Mouse (Mus musculus) lung, postnatal 0 days (tissue): ENCODE results near the gene Erich4. TPM values are rescaled to one million over a fixed set of nuclear protein-coding genes. Genes with fewer than 3 reads are reported as not detected.

Experiments used
- ATAC-seq: fragments of 200-750 bp; cut with Nextera tagmentation; 2 replicates; pipeline ENCODE4 v1.8.0; 2017; ENCODE audit warnings: moderate library complexity
- DNase-seq: peaks from one replicate; pipeline ENCODE4 v3.0.0-alpha.2; 2016; ENCODE audit warnings: low spot score
- H3K27ac ChIP-seq: fragments of 300-500 bp; sonication (generic); 2 replicates; pipeline ENCODE4 v1.5.1; 2014; ENCODE audit warnings: antibody characterized with exemption, mild to moderate bottlenecking, low read length, mixed read lengths
- H3K27me3 ChIP-seq: fragments of 300-500 bp; sonication (generic); replicated peaks from 2 replicates; pipeline ENCODE4 v1.6.1; 2014; ENCODE audit warnings: low read length, mixed read lengths; ENCODE audit not compliant: insufficient read depth
- H3K36me3 ChIP-seq: fragments of 300-500 bp; sonication (generic); 2 replicates; pipeline ENCODE4 v1.6.1; 2014; ENCODE audit warnings: low read length, mixed read lengths; ENCODE audit not compliant: insufficient read depth
- H3K4me1 ChIP-seq: fragments of 300-500 bp; sonication (generic); 2 replicates; pipeline ENCODE4 v1.6.1; 2014; ENCODE audit warnings: antibody characterized with exemption, low read depth, low read length, mixed read lengths; ENCODE audit not compliant: insufficient read depth
- H3K4me2 ChIP-seq: fragments of 300-500 bp; sonication (generic); replicated peaks from 2 replicates; pipeline ENCODE4 v1.6.1; 2014; ENCODE audit warnings: low read depth, mild to moderate bottlenecking, low read length, moderate library complexity, mixed read lengths
- H3K4me3 ChIP-seq: fragments of 300-500 bp; sonication (generic); 2 replicates; pipeline ENCODE4 v1.5.1; 2014; ENCODE audit warnings: low read depth, low read length
- H3K9ac ChIP-seq: fragments of 300-500 bp; sonication (generic); replicated peaks from 2 replicates; pipeline ENCODE4 v1.6.1; 2014; ENCODE audit warnings: low read depth, mild to moderate bottlenecking
- H3K9me3 ChIP-seq: fragments of 300-500 bp; sonication (generic); 2 replicates; pipeline ENCODE4 v1.6.1; 2016; ENCODE audit warnings: low read length, mixed read lengths
- CTCF ChIP-seq: IDR thresholded peaks from 2 replicates; pipeline ENCODE4 v1.5.1; 2016; ENCODE audit warnings: antibody characterized with exemption, mild to moderate bottlenecking
- EP300 ChIP-seq: IDR thresholded peaks from 2 replicates; pipeline ENCODE4 v1.6.1; 2016; ENCODE audit warnings: antibody characterized with exemption, mild to moderate bottlenecking, control low read depth
- WGBS: fragments of 180-500 bp; shearing (Covaris S2); extraction: QIAGEN DNeasy Blood & Tissue Kit; methylation state at CpG from one replicate; pipeline ENCODE4 v1.1.7; 2014; 5-methylcytosine and 5-hydroxymethylcytosine counted together
- polyA plus RNA-seq: library from polyadenylated mRNA; unstranded; fragments of >200 nt; fragmentation: Nextera tagmentation; extraction: Ambion mirVana; gene quantifications from 2 replicates; pipeline ENCODE4 v1.2.1, GENCODE M21; 2015

The Erich4 gene
- not detected in 2 replicates for polyA plus RNA-seq

DNA sequence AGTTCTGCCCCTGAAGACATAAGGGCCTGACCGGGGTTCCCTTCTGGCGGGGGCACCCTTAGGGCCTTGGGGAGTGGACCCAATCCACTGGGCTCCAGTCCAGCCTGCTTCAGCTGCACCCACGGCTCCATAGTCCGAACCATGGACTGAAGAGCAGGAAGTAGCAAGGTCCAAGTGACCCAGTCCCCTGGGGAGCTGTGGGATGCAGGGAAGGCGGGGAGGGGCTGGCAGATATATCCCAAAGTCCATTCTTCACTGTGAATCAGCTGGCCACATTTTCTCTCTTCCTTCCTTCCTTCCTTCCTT is at the start of gene Erich4:
Gene Erich4 (minus strand): TSS at position 187 of the 306 bp plus-strand sequence.
- H3K4me1 ChIP-seq, result peaks cover 7% of the 10 kb centered on the region; the same call in 1 of the 2 replicates
- H3K9me3 ChIP-seq, result no peaks in the 10 kb centered on the region
- no peak within 1 kb of the TSS for H3K27ac ChIP-seq
- no peak within 1 kb of the TSS for H3K4me3 ChIP-seq
- no peak within 1 kb of the TSS for H3K9ac ChIP-seq
- H3K27me3 ChIP-seq, result no peaks in the 10 kb centered on the region
- ATAC-seq, result no peak
- 70% methylated on average over 5 of the region's 5 CpGs for WGBS
- no peak within 1 kb of the TSS for H3K4me2 ChIP-seq
- TF ChIP-seq EP300 (no peak), CTCF (no peak)
- H3K36me3 ChIP-seq, result no peaks in the 10 kb centered on the region
- DNase-seq, result no peak

DNA sequence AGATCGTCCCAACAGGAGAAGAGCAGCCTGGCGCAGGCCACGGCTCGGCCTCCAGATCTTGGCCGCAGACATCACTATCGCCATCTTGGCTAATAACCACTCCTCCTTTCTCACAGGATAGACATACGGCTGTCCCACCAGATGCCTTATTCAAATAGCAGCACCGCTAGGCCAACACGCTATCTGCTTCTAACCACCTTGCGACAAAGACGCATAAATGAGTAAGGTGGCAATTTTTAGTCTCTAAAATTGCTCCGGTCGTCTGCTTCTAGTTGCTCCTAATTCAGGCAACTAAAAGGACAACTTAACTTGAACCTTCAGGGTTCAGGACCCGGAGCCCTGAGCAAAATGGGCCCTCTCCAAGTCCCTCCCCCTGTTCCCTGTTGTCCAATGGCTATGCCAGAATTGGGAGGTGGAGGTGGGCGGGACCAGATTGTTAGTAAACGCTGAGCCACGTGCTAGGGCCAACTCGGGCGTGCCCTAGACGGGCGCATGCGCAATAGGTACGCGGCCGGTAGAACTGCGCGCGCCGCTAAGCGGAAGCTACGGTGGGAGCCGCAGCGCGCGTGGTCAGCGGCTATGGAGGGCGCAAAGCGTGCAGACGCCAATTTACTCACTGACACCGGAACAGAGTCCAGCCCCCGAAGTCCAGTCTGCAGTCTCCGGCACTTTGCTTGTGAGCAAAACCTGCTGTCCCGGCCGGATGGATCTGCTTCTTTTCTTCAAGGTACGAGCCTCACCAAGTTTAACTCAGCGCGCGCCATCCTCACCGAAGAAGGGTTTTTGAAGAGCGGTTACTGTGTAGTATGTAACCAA is 43.2 kb upstream of the Erich4 start, which contains the start of the genes Bckdha and Exosc5:
Gene Bckdha (minus strand): TSS at position 325 of the 816 bp plus-strand sequence.
Gene Exosc5 (plus strand): TSS at position 508 of the 816 bp plus-strand sequence.
- H3K27me3 ChIP-seq, result no peaks in the 10 kb centered on the region
- H3K4me3 ChIP-seq, result peak within 1 kb of the TSS; percentile 61
- H3K9ac ChIP-seq, result peak within 1 kb of the TSS; percentile 58
- H3K4me1 ChIP-seq, result peaks cover 5% of the 10 kb centered on the region; the same call in 1 of the 2 replicates
- DNase-seq (peak; percentile 100), ATAC-seq (peak; percentile 99)
- peak within 1 kb of the TSS; percentile 73 for H3K4me2 ChIP-seq
- TF ChIP-seq EP300 (peak; percentile 98), CTCF (no peak; the same call in 1 of the 2 replicates)
- under 1% methylated on average over 50 of the region's 50 CpGs for WGBS
- no peaks in the 10 kb centered on the region for H3K9me3 ChIP-seq
- H3K27ac ChIP-seq, result peak within 1 kb of the TSS; percentile 79
- no peaks in the 10 kb centered on the region for H3K36me3 ChIP-seq

DNA sequence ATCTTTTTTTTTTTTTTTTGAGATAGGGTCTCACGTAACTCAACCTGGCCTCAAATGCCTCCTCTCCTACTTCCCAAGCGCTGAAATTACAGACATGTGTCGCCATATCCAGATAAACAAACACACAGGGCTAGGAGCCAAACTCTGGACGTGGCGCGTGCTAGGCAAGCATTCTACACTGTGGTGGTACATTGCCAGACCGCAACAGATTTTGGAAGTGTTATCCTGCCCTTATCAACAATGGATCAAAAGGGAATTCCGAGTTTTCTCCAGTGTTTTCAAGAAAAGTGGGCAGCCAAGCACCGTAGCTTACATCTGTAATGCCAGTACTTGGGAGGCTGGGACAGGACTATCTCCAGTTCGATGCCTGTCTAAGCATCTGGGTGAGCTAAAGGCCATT is 42.1 kb upstream of the Erich4 start:
- peak overlapping the region; percentile 60 for H3K4me3 ChIP-seq
- peak overlapping the region; percentile 73 for H3K4me2 ChIP-seq
- TF ChIP-seq CTCF, result no peak
- TF ChIP-seq EP300, result no peak
- peaks cover 5% of the 10 kb centered on the region; the same call in 1 of the 2 replicates for H3K4me1 ChIP-seq
- no peak for ATAC-seq
- H3K9ac ChIP-seq, result peak overlapping the region; percentile 58
- no peaks in the 10 kb centered on the region for H3K27me3 ChIP-seq
- peak overlapping the region; percentile 79 for H3K27ac ChIP-seq
- peak; percentile 44 for DNase-seq
- no peaks in the 10 kb centered on the region for H3K36me3 ChIP-seq
- H3K9me3 ChIP-seq, result no peaks in the 10 kb centered on the region
- 25% methylated on average over 10 of the region's 10 CpGs for WGBS

DNA sequence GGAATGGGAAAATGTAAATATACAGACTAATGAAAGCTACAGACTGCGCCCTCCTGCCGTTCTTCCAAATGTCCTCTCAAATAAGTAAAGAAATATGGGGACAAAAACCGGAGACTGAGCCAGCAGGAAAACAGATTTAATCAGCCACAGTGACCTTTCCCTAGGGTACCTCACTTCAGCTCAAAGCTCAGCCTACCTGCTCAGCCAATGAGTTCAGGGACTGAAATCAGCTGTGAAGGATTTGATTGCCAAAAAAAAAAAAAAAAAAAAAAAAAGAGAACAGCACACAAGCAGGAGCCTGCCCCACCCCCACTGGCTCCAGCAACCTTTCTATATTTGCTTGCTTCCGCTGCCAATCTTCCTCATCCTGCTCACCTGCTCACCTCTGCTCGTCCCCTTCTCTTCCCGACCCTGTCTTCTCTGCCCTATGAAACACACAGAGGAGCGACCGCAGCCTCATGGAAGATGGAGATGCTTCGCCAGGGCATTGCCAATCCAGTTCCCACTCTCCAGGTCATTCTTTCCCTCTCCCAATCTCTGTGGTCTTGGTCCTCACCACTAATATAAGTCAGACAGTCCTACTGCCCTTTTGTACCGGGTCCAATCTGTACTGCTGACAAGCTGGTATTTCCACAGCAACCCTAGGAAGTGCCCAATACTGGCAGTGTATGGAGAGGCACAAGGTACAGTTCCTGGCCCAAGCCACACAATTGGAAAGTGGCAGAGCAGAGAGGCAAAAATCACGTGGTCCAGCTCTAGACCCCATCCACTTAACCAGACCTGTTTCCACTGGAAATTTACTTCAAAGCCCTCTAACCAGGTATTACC is 40.1 kb upstream of the Erich4 start:
- Histone ChIP-seq H3K4me3 (no peak overlapping the region), H3K4me2 (no peak overlapping the region), H3K27me3 (no peaks in the 10 kb centered on the region), H3K9ac (no peak overlapping the region), H3K4me1 (peaks cover 5% of the 10 kb centered on the region; the same call in 1 of the 2 replicates), H3K9me3 (no peaks in the 10 kb centered on the region), H3K36me3 (no peaks in the 10 kb centered on the region), H3K27ac (no peak overlapping the region)
- no peak for TF ChIP-seq CTCF
- no peak for TF ChIP-seq EP300
- ATAC-seq, result no peak
- DNase-seq, result no peak
- WGBS, result 71% methylated on average over 11 of the region's 11 CpGs

DNA sequence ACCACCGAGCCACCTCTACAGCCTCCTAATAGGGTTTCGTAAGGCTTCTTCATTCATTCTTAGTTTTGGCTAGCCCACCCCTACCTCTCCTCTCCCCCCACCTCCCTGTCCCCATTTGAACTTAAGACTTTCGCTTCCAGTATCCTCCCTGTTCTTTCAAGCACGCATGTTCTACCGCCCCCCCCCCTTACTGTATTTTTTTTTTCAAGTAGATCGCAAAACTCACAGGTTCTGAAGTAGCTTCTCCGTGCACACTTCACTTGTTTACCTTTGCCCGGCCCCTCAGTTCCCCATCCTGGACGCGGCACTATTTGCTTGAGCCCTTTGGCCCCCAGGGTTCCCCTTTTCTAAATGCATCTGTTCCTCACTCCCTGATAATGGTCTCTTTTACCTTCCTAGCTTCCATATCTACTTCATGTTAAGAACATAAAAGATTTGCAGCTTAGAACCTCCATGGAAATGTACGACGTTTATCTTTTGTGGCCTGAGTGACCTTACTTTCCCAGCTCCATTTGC is 36.6 kb upstream of the Erich4 start:
- Histone ChIP-seq H3K9me3 (no peaks in the 10 kb centered on the region), H3K4me1 (no peaks in the 10 kb centered on the region), H3K36me3 (no peaks in the 10 kb centered on the region), H3K4me3 (no peak overlapping the region), H3K9ac (no peak overlapping the region), H3K4me2 (no peak overlapping the region), H3K27ac (no peak overlapping the region), H3K27me3 (no peaks in the 10 kb centered on the region)
- DNase-seq (no peak), ATAC-seq (no peak)
- WGBS, result 54% methylated on average over 12 of the region's 12 CpGs
- no peak for TF ChIP-seq EP300
- no peak for TF ChIP-seq CTCF

DNA sequence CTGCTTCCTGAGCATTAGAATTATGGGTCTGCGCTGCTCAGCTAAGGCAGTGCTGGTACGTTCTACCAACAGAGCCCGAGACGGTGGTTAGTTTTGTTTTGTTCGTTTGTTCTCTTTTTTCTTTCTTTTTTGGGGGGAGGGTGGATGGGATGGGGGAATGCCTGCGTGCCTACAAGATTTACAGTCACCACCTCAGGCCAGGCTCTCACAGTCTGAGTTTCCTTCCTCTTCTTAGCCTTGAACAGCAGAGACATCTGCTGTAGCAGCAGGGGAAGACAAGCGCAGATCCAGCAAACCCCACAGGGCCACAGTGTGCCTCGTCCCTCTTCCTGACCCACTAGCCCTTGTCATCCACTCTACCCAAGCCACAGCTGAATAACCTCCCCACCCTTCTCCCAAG is 35.6 kb upstream of the Erich4 start:
- Histone ChIP-seq H3K4me1 (no peaks in the 10 kb centered on the region), H3K4me2 (no peak overlapping the region), H3K4me3 (no peak overlapping the region), H3K36me3 (no peaks in the 10 kb centered on the region), H3K27me3 (no peaks in the 10 kb centered on the region), H3K9me3 (no peaks in the 10 kb centered on the region), H3K9ac (no peak overlapping the region), H3K27ac (no peak overlapping the region)
- no peak for ATAC-seq
- TF ChIP-seq CTCF (no peak), EP300 (no peak)
- DNase-seq, result peak; percentile 26
- WGBS, result 81% methylated on average over 8 of the region's 8 CpGs
